Mouse (Mus musculus) lung, embryonic 14.5 days (tissue): ENCODE data around the gene Khnyn. TPM values are rescaled to one million over a fixed set of nuclear protein-coding genes. Genes with fewer than 3 reads are reported as not detected.

Source experiments
- ATAC-seq: fragments of 200-750 bp; cut with Nextera tagmentation; 2 replicates; pipeline ENCODE4 v1.8.0; 2017; ENCODE audit warnings: mild to moderate bottlenecking, moderate TSS enrichment, moderate library complexity; ENCODE audit not compliant: insufficient read depth
- DNase-seq: peaks from one replicate; pipeline ENCODE4 v3.0.0-alpha.2; 2015
- H3K27ac ChIP-seq: fragments of 300-500 bp; sonication (generic); 2 replicates; pipeline ENCODE4 v1.5.1; 2014; ENCODE audit warnings: low read depth, mild to moderate bottlenecking, moderate library complexity
- H3K27me3 ChIP-seq: fragments of 300-500 bp; sonication (generic); 2 replicates; pipeline ENCODE4 v1.6.1; 2014; ENCODE audit warnings: low read length, control low read depth; ENCODE audit not compliant: insufficient read depth
- H3K36me3 ChIP-seq: fragments of 300-500 bp; sonication (generic); 2 replicates; pipeline ENCODE4 v1.6.1; 2014; ENCODE audit warnings: control low read depth; ENCODE audit not compliant: insufficient read depth
- H3K4me1 ChIP-seq: fragments of 300-500 bp; sonication (generic); 2 replicates; pipeline ENCODE4 v1.6.1; 2014; ENCODE audit warnings: antibody characterized with exemption, control low read depth; ENCODE audit not compliant: insufficient read depth
- H3K4me2 ChIP-seq: fragments of 300-500 bp; sonication (generic); 2 replicates; pipeline ENCODE4 v1.6.1; 2014; ENCODE audit warnings: mild to moderate bottlenecking
- H3K4me3 ChIP-seq: fragments of 300-500 bp; sonication (generic); 2 replicates; pipeline ENCODE4 v1.5.1; 2014; ENCODE audit warnings: low read depth, low read length
- H3K9ac ChIP-seq: fragments of 300-500 bp; sonication (generic); 2 replicates; pipeline ENCODE4 v1.6.1; 2014
- H3K9me3 ChIP-seq: fragments of 300-500 bp; sonication (generic); 2 replicates; pipeline ENCODE4 v1.6.1; 2016; ENCODE audit warnings: low read depth, low read length, control low read depth
- CTCF ChIP-seq: IDR thresholded peaks from 2 replicates; pipeline ENCODE4 v1.5.1; 2016; ENCODE audit warnings: antibody characterized with exemption, low read depth
- WGBS: fragments of 180-500 bp; shearing (Covaris S2); extraction: QIAGEN DNeasy Blood & Tissue Kit; methylation state at CpG from one replicate; pipeline ENCODE4 v1.1.7; 2014; 5-methylcytosine and 5-hydroxymethylcytosine counted together
- polyA plus RNA-seq: library from polyadenylated mRNA; unstranded; fragments of >200 nt; fragmentation: Nextera tagmentation; extraction: Ambion mirVana; gene quantifications from 2 replicates; pipeline ENCODE4 v1.2.1, GENCODE M21; 2014

Gene Khnyn
- polyA plus RNA-seq, 1 experiment from 2014 or later, result 13.7 TPM

- Histone ChIP-seq H3K9ac (no peak overlapping the region), H3K27me3 (no peaks in the 10 kb centered on the region), H3K4me3 (no peak overlapping the region), H3K4me2 (peak overlapping the region; percentile 23; the same call in 1 of the 2 replicates), H3K4me1 (peaks cover 6% of the 10 kb centered on the region; the same call in 1 of the 2 replicates), H3K36me3 (no peaks in the 10 kb centered on the region), H3K27ac (no peak overlapping the region), H3K9me3 (no peaks in the 10 kb centered on the region)
- TF ChIP-seq CTCF, result peak; percentile 96
- peak; percentile 72 for ATAC-seq
- 16% methylated on average over 14 of the region's 14 CpGs for WGBS
- peak; percentile 99 for DNase-seq
Measured at GRCm38 (mm10) chr14:55918240-55919082, 33.7 kb downstream of the Khnyn start.

- DNase-seq, result peak; percentile 69
- no peaks in the 10 kb centered on the region for H3K27me3 ChIP-seq
- H3K9ac ChIP-seq, result no peak overlapping the region
- no peak for TF ChIP-seq CTCF
- peak overlapping the region; percentile 33; the same call in 1 of the 2 replicates for H3K4me2 ChIP-seq
- 25% methylated on average over 7 of the region's 7 CpGs for WGBS
- ATAC-seq, result peak; percentile 15; the same call in 1 of the 2 replicates
- H3K9me3 ChIP-seq, result no peaks in the 10 kb centered on the region
- no peak overlapping the region for H3K4me3 ChIP-seq
- H3K4me1 ChIP-seq, result peaks cover 6% of the 10 kb centered on the region; the same call in 1 of the 2 replicates
- no peaks in the 10 kb centered on the region for H3K36me3 ChIP-seq
- no peak overlapping the region for H3K27ac ChIP-seq
Measured at GRCm38 (mm10) chr14:55922475-55923232, 37.9 kb downstream of the Khnyn start.

- no peak for DNase-seq
- no peak overlapping the region for H3K9ac ChIP-seq
- no peaks in the 10 kb centered on the region for H3K27me3 ChIP-seq
- TF ChIP-seq CTCF, result no peak
- H3K4me3 ChIP-seq, result no peak overlapping the region
- H3K4me1 ChIP-seq, result peaks cover 6% of the 10 kb centered on the region; the same call in 1 of the 2 replicates
- no peak for ATAC-seq
- no peaks in the 10 kb centered on the region for H3K36me3 ChIP-seq
- H3K4me2 ChIP-seq, result no peak overlapping the region
- H3K27ac ChIP-seq, result no peak overlapping the region
- WGBS, result 86% methylated on average over 4 of the region's 4 CpGs
- no peaks in the 10 kb centered on the region; the same call in 1 of the 2 replicates for H3K9me3 ChIP-seq
Measured at GRCm38 (mm10) chr14:55926847-55927246, 42.1 kb downstream of the Khnyn start.

- no peak for ATAC-seq
- H3K4me3 ChIP-seq, result no peak overlapping the region
- H3K9ac ChIP-seq, result no peak overlapping the region
- no peak for DNase-seq
- no peak overlapping the region for H3K4me2 ChIP-seq
- no peaks in the 10 kb centered on the region; the same call in 1 of the 2 replicates for H3K4me1 ChIP-seq
- no peak overlapping the region for H3K27ac ChIP-seq
- TF ChIP-seq CTCF, result no peak
- H3K36me3 ChIP-seq, result no peaks in the 10 kb centered on the region
- no peaks in the 10 kb centered on the region for H3K27me3 ChIP-seq
- H3K9me3 ChIP-seq, result no peaks in the 10 kb centered on the region; the same call in 1 of the 2 replicates
- 50% methylated on average over 12 of the region's 12 CpGs for WGBS
Measured at GRCm38 (mm10) chr14:55929263-55929997, 44.7 kb downstream of the Khnyn start.

- DNase-seq, result peak; percentile 79
- Histone ChIP-seq H3K9me3 (no peaks in the 10 kb centered on the region; the same call in 1 of the 2 replicates), H3K36me3 (no peaks in the 10 kb centered on the region), H3K9ac (no peak overlapping the region), H3K4me1 (no peaks in the 10 kb centered on the region; the same call in 1 of the 2 replicates), H3K27me3 (no peaks in the 10 kb centered on the region), H3K27ac (no peak overlapping the region), H3K4me2 (peak overlapping the region; percentile 40), H3K4me3 (no peak overlapping the region)
- 13% methylated on average over 7 of the region's 7 CpGs for WGBS
- peak; percentile 88 for ATAC-seq
- TF ChIP-seq CTCF, result no peak
Measured at GRCm38 (mm10) chr14:55933586-55933985, 48.8 kb downstream of the Khnyn start.

- TF ChIP-seq CTCF, result peak; percentile 33; the same call in 1 of the 2 replicates
- DNase-seq, result peak; percentile 47
- no peak overlapping the region for H3K9ac ChIP-seq
- no peaks in the 10 kb centered on the region for H3K27me3 ChIP-seq
- H3K4me2 ChIP-seq, result no peak overlapping the region
- H3K9me3 ChIP-seq, result no peaks in the 10 kb centered on the region
- WGBS, result 27% methylated on average over 7 of the region's 7 CpGs
- H3K4me3 ChIP-seq, result no peak overlapping the region
- H3K27ac ChIP-seq, result no peak overlapping the region
- H3K36me3 ChIP-seq, result no peaks in the 10 kb centered on the region
- no peak for ATAC-seq
- H3K4me1 ChIP-seq, result no peaks in the 10 kb centered on the region
Measured at GRCm38 (mm10) chr14:55940070-55940800, 55.5 kb downstream of the Khnyn start.
